Mouse (Mus musculus) layer of hippocampus, adult 18-20 months (tissue): ENCODE measurements at regions not wholly inside any gene's neighbourhood (a gene's known extent, or its start where the extent isn't known, plus 50 kb on each side); places are given as distances from the start of the nearest gene placed in this dataset.
"Not testable (repeated sequence)": the region's sequence is repeated elsewhere in the genome, so short reads cannot be mapped to it uniquely, and the experiment has no call there.

Experiments
- DNase-seq, 2 experiments: peaks; one replicate each; pipeline ENCODE4 v3.0.0; 2022; ENCODE audit warnings: low spot score in 2 of 2

DNA sequence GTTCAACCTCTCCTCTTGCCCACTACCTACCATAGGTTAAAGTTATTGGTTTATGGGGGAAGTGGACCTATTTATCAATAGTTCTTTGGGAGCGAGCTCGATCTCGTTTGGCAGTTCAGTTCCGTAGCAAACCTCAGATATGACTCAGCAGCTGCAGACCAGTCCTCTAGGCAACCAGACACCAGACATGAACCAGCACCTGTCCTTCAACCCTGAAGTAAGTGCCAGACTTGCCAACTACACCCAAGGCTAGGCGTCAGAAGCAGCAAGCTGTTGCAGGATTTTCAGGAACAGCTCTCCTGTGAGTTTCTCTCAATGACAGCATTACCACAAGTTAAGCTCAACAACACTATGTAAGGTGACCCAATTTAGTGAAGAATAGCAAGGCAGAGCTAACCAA is 53.3 kb upstream of the Trdn start:
- no peak for DNase-seq

DNA sequence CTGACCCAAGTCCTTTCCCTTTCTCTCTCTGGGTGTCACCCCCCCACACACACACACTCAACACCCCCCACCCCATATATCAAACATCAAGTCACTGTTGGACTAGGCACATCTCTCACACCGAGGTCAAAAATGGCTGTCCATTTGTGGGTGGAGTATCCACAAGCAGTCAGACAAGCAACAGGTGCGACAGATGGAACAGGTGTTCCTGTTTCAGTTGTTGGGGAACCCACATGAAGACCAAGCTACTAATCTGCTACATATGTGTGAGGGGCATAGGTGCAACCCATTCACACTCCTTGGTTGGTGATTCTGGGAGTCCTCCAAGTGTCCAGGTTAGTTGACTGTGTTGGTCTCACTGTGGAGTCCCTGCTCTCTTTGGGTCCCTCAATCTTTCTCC is 58.1 kb upstream of the Trdn start:
- no peak for DNase-seq

DNA sequence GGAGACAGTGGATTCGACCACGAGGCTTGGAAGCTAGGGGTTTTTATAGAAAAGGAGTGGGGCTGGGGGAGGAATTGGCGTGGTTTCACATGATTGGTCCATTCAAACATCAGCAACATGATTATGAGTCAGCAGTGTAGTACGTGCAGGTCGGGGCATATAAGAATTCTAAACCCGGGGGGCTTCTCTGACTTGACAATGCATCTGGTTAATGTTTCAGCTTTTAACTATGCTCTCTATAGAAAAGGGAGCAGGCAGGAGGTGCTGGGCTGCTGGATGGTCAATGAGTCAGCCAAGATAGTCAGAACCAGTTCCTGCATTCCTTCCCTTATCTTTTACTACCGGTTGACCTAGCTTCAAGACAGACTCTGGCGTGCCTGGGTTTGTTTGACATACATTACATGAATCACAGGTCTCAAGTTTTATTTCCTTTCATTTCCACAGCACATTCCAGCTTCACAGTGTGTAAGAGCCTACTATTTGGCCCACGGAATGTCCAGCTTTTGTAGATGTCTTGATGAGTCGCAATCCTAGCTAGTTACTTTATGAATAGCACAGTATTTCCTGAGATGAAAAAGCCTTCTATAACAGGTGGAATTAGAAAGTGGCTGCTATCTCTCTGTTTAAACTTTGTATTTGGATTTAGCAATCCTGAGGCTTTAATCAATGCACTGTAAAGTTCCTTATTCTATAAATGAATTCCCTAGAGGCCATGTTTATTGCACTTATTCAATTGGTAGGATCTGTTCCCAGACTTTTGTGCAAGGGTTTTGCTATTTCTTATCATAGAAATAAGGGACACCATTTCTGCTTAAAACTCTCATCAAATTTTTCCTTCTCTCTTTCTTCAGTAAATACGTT is 94.7 kb upstream of the Nkain2 start:
- no peak for DNase-seq

DNA sequence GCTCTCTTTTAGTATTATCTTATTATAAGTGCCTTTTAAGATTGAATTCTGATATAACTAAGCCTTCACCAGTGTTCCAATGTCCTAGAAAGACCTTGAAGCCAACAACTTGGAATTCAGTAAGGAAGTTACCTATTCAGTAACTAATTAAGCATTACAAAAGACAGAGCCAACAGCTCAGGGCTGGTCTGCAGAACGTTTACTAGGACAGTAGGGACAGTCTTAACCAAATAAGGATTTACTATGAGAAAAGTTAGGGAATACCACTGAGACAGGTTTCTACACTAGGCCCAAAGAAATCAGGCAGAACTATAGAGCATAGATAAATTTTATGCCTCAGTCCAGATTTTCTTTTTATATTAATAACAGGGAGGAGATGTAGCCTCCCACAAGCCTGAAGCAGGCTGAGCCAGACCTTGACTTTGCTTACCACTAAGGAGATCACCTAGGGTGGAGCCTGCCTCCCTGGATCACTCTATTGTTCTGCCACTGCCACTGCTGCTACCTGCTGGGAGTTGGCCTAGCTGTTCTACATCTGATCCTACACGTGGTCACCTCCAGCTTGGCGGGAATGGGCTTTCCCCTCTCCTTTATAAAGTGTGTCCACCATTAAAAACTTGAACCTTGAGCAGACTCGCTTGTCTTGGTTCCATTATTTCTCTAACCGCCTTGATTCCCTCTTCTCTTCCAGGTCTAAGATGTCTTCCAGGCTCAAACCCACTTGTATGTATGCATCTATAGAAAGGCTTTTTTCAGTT is 68.2 kb upstream of the Nkain2 start:
- DNase-seq: not testable (repeated sequence)

DNA sequence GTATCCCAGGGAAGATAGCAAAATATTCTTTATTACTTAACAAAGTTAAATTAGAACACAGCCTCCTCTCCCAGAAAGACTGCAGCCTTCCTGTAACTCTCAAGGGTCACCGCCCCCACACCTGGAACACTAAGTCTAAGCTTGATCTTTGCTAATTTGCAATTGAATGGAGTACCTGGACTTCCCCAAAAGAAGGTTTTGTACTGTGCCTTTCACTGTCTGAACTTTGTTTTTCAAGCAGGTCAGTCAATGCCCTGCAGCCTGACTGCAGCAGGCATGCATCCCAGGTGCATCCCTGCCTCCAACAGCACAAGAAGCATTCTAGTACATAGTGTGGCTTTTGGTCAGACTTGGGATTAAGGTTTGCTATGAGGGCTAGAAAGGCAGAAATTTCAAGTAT is 67.2 kb upstream of the Nkain2 start:
- not testable (repeated sequence) for DNase-seq

DNA sequence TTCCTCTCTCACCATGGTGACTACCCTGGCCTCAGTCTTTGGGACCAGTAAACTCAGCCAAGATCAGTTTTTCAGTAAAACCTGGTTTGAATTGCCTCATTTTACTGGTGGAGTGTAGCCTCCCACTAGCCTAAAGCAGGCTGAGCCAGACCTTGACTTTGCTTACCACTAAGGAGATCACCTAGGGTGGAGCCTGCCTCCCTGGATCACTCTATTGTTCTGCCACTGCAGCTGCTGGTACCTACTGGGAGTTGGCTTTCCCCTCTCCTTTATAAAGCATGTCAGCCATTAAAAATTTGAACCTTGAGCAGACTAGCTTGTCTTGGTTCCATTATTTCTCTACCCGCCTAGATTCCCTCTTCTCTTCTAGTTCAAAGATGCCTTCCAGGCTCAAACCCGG is 63.5 kb upstream of the Nkain2 start:
- DNase-seq: not testable (repeated sequence)

DNA sequence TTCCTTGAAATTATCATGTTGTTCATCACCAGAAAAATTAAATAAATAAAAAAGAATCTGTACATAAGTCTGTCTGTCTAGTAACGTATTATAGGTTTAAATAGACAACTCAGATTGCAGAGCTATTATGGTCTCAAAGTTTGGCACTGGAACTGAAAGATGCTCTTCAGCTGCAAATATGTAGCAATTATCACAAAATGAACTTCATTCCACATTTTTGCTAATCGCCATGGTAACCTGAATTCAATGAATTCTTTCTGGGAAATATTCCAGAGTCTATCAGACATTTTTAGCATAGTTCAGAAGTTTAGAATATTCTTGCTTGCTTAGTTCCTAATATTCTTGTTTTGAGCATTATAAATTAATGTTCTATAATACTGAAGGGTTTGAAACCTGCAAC is 62.2 kb upstream of the Nkain2 start:
- peak in 1 of 2 experiments; percentile 54 for DNase-seq

DNA sequence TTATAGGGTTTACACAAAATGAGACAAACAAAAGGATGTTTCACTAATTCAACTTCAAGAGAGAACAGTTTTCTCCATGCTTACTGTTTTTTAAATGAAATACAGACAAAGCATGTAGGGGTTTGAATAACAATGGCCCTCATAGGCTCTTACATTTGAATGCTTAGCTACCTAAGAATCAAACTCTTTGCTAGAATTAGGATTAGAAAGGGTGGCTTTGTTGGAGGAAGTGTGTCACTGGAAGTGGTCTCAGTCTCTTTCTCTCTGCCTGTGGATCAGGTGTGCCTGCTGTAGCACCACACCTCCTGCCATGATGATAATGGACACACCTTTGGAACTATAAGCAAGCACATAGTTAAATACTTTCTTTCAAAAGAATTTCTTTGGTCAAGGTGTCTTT is 52.8 kb upstream of the Nkain2 start:
- no peak for DNase-seq
